Comparison of ENCODE assay signal across 15 mouse cellular contexts in the genomic region with DNA sequence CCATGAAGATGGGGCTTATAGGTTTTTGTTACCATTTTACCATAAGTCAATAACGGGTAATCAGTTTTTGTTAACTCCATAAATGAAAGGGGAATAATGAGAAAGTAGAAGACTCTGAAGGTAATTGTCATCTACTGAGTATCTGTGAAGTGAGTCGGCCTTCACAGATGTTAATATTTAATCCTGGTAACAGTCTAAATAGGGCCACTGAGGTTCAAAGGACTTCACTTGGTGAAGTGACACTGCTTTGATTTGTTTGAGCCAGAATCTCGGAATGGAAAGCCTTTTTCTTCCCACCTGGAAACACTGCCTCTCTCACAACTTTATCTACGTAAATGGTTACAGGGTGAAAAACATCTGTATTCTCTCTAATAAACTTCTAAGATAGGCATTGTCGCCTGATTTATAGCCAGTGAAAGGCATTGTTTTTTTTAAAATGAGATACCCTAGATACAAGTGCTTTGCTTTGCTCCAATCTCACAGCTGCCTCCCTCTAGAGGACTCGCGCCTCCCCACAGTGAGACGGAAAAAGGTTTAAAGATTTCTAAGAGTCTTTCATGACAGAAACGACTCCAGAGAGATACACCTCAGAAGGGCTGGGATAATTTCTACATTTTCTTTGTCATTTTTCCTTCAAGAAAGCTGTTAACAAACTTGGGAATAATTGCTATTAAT. TPM values are rescaled to one million over a fixed set of nuclear protein-coding genes. Genes with fewer than 3 reads are reported as not detected.
DNase-seq lines count a peak whose midpoint lies in the region; ATAC-seq lines count a peak whose summit lies in the region.
"Had no signal": no experiment of that assay in that cellular context is flagged by ENCODE, and none has a peak within 500 bp of the region (broad histone marks: within the 10 kb centered on the region; RNA-seq: fewer than 3 reads in every experiment).

No protein-coding gene starts in this region.

- H3K4me1 ChIP-seq in kidney, embryonic 16.5 days (ENCODE audit: insufficient read depth, low read length): peaks cover 15% of the 10 kb centered on the region
- H3K4me1 ChIP-seq in intestine, embryonic 16.5 days (ENCODE audit: control insufficient read depth, insufficient read depth, low read length): peaks cover 5% of the 10 kb centered on the region
- no peaks in the 10 kb centered on the region for H3K4me1 ChIP-seq in liver, embryonic 11.5 days (replicated peaks; ENCODE audit: control insufficient read depth, insufficient read depth, low read length)
- H3K4me1 ChIP-seq in neural tube, embryonic 15.5 days: 0 out of 2 replicates have a peak, but pooled peaks cover 3% of the 10 kb centered on the region
- no peaks in the 10 kb centered on the region for H3K4me1 ChIP-seq in forebrain, embryonic 14.5 days (ENCODE audit: control insufficient read depth, insufficient read depth, low read length)
- H3K4me1 ChIP-seq: heart, embryonic 12.5 days; hindbrain, embryonic 12.5 days; limb, embryonic 15.5 days; midbrain, embryonic 15.5 days had no signal

- peak overlapping the region; percentile 20 for H3K4me3 ChIP-seq in kidney, embryonic 16.5 days (ENCODE audit: low read length)
- 0 out of 2 replicates have a peak overlapping the region, but pooled peaks have one; percentile 5 for H3K4me3 ChIP-seq in intestine, embryonic 16.5 days (ENCODE audit: low read length)
- H3K4me3 ChIP-seq in liver, embryonic 11.5 days (ENCODE audit: low read depth, low read length): no peak overlapping the region
- H3K4me3 ChIP-seq in neural tube, embryonic 15.5 days (replicated peaks): no peak overlapping the region
- H3K4me3 ChIP-seq in forebrain, embryonic 14.5 days (ENCODE audit: low read depth, low read length): no peak overlapping the region
- H3K4me3 ChIP-seq: heart, embryonic 12.5 days; hindbrain, embryonic 12.5 days; limb, embryonic 15.5 days; midbrain, embryonic 15.5 days; myocyte had no signal

- 24% methylated on average over 9 of the region's 9 CpGs for WGBS in kidney, embryonic 16.5 days
- WGBS in intestine, embryonic 16.5 days: 36% methylated on average over 9 of the region's 9 CpGs
- WGBS in liver, embryonic 11.5 days: 53% methylated on average over 9 of the region's 9 CpGs
- WGBS in neural tube, embryonic 15.5 days: 31% methylated on average over 9 of the region's 9 CpGs
- WGBS in forebrain, embryonic 14.5 days: 68% methylated on average over 9 of the region's 9 CpGs

- peak overlapping the region; percentile 66 for H3K27ac ChIP-seq in kidney, embryonic 16.5 days (ENCODE audit: low read length)
- peak overlapping the region; percentile 72 for H3K27ac ChIP-seq in intestine, embryonic 16.5 days (ENCODE audit: low read length)
- peak overlapping the region; percentile 55 for H3K27ac ChIP-seq in liver, embryonic 11.5 days (ENCODE audit: low read depth, low read length)
- no peak overlapping the region for H3K27ac ChIP-seq in neural tube, embryonic 15.5 days (replicated peaks)
- no peak overlapping the region for H3K27ac ChIP-seq in forebrain, embryonic 14.5 days (ENCODE audit: low read depth, low read length)
- H3K27ac ChIP-seq: hindbrain, embryonic 12.5 days; limb, embryonic 15.5 days; midbrain, embryonic 15.5 days had no signal

- DNase-seq in kidney, postnatal 10 days: no peak
- DNase-seq in liver, embryonic 11.5 days (ENCODE audit: low spot score): no peak
- DNase-seq in forebrain, embryonic 14.5 days (ENCODE audit: low spot score): no peak
- no peak for DNase-seq in urinary bladder, postnatal 14 days (ENCODE audit: low spot score)
- DNase-seq: adrenal gland, adult 8-10 months; heart, adult 11 months; heart, postnatal 14 days had no signal

- peak; percentile 68; the same call in 1 of the 2 replicates for ATAC-seq in kidney, embryonic 16.5 days (ENCODE audit: low FRiP score, low TSS enrichment)
- ATAC-seq in intestine, embryonic 16.5 days: peak; percentile 86
- no peak for ATAC-seq in liver, embryonic 11.5 days (replicated peaks; ENCODE audit: low FRiP score)
- ATAC-seq in neural tube, embryonic 15.5 days (ENCODE audit: low FRiP score): no peak
- no peak for ATAC-seq in forebrain, embryonic 14.5 days
- ATAC-seq: midbrain, embryonic 15.5 days had no signal

- H3K4me2 ChIP-seq in kidney, embryonic 16.5 days (replicated peaks; ENCODE audit: low read depth, low read length): peak overlapping the region; percentile 47
- peak overlapping the region; percentile 17 for H3K4me2 ChIP-seq in intestine, embryonic 16.5 days (ENCODE audit: low read depth, low read length)
- peak overlapping the region; percentile 31; the same call in 1 of the 2 replicates for H3K4me2 ChIP-seq in liver, embryonic 11.5 days
- peak overlapping the region; percentile 22 for H3K4me2 ChIP-seq in neural tube, embryonic 15.5 days
- H3K4me2 ChIP-seq in forebrain, embryonic 14.5 days (ENCODE audit: low read length): no peak overlapping the region
- H3K4me2 ChIP-seq: heart, embryonic 12.5 days; hindbrain, embryonic 12.5 days; limb, embryonic 15.5 days; midbrain, embryonic 15.5 days had no signal

- H3K36me3 ChIP-seq in kidney, embryonic 16.5 days (ENCODE audit: insufficient read depth, low read length): no peaks in the 10 kb centered on the region
- H3K36me3 ChIP-seq in intestine, embryonic 16.5 days (ENCODE audit: control insufficient read depth, insufficient read depth, low read length): no peaks in the 10 kb centered on the region
- H3K36me3 ChIP-seq in liver, embryonic 11.5 days (ENCODE audit: control insufficient read depth, insufficient read depth, low read length): no peaks in the 10 kb centered on the region
- no peaks in the 10 kb centered on the region for H3K36me3 ChIP-seq in neural tube, embryonic 15.5 days
- no peaks in the 10 kb centered on the region for H3K36me3 ChIP-seq in forebrain, embryonic 14.5 days (ENCODE audit: control insufficient read depth, insufficient read depth, low read length)
- H3K36me3 ChIP-seq: heart, embryonic 12.5 days; hindbrain, embryonic 12.5 days; limb, embryonic 15.5 days; midbrain, embryonic 15.5 days had no signal

- no peaks in the 10 kb centered on the region for H3K9me3 ChIP-seq in kidney, embryonic 16.5 days (ENCODE audit: low read length)
- no peaks in the 10 kb centered on the region for H3K9me3 ChIP-seq in intestine, embryonic 16.5 days (ENCODE audit: control insufficient read depth, low read length)
- H3K9me3 ChIP-seq in liver, embryonic 11.5 days (ENCODE audit: control insufficient read depth, low read length): no peaks in the 10 kb centered on the region
- H3K9me3 ChIP-seq in neural tube, embryonic 15.5 days (replicated peaks): no peaks in the 10 kb centered on the region
- H3K9me3 ChIP-seq in forebrain, embryonic 14.5 days (replicated peaks; ENCODE audit: control insufficient read depth, low read length): no peaks in the 10 kb centered on the region
- H3K9me3 ChIP-seq: heart, embryonic 12.5 days; hindbrain, embryonic 12.5 days; limb, embryonic 15.5 days; midbrain, embryonic 15.5 days had no signal

- H3K27me3 ChIP-seq in kidney, embryonic 16.5 days (ENCODE audit: insufficient read depth, low read length): no peaks in the 10 kb centered on the region
- H3K27me3 ChIP-seq in intestine, embryonic 16.5 days (replicated peaks; ENCODE audit: control insufficient read depth, insufficient read depth, low read length): no peaks in the 10 kb centered on the region
- H3K27me3 ChIP-seq in liver, embryonic 11.5 days (replicated peaks; ENCODE audit: control insufficient read depth, insufficient read depth, low read length): no peaks in the 10 kb centered on the region
- H3K27me3 ChIP-seq in neural tube, embryonic 15.5 days (replicated peaks): no peaks in the 10 kb centered on the region
- no peaks in the 10 kb centered on the region for H3K27me3 ChIP-seq in forebrain, embryonic 14.5 days (replicated peaks; ENCODE audit: control insufficient read depth, insufficient read depth, low read length)
- H3K27me3 ChIP-seq: heart, embryonic 12.5 days; hindbrain, embryonic 12.5 days; limb, embryonic 15.5 days; midbrain, embryonic 15.5 days had no signal

- 0 out of 2 replicates have a peak overlapping the region, but pooled peaks have one; percentile 16 for H3K9ac ChIP-seq in kidney, embryonic 16.5 days (replicated peaks; ENCODE audit: low read length)
- no peak overlapping the region for H3K9ac ChIP-seq in intestine, embryonic 16.5 days (ENCODE audit: low read depth, low read length)
- H3K9ac ChIP-seq in liver, embryonic 11.5 days (ENCODE audit: low read depth, low read length): no peak overlapping the region
- no peak overlapping the region for H3K9ac ChIP-seq in neural tube, embryonic 15.5 days (replicated peaks)
- no peak overlapping the region for H3K9ac ChIP-seq in forebrain, embryonic 14.5 days (ENCODE audit: low read length)
- H3K9ac ChIP-seq: heart, embryonic 12.5 days; hindbrain, embryonic 12.5 days; limb, embryonic 15.5 days; midbrain, embryonic 15.5 days had no signal

RNA-seq across cellular contexts. Expression of a gene that starts 31.3 kb away (rescaled TPM):
- polyA plus RNA-seq in kidney, embryonic 16.5 days (2015; fragmentation: Nextera tagmentation; extraction: Ambion mirVana): 41.4 and 47.1 TPM in 2 replicates
- 29.6 and 32.7 TPM in 2 replicates for polyA plus RNA-seq in intestine, embryonic 16.5 days (2015; fragmentation: Nextera tagmentation; extraction: Ambion mirVana)
- polyA plus RNA-seq in liver, embryonic 11.5 days (2014; fragmentation: Nextera tagmentation; extraction: Ambion mirVana): 87.7 and 98.8 TPM in 2 replicates
- polyA plus RNA-seq in neural tube, embryonic 15.5 days (2015; fragmentation: Nextera tagmentation; extraction: Ambion mirVana): 41.8 and 50.2 TPM in 2 replicates
- polyA plus RNA-seq in forebrain, embryonic 14.5 days (2014; fragmentation: Nextera tagmentation; extraction: Ambion mirVana): 93.7 and 94.7 TPM in 2 replicates

Comparison
In these comparisons a context has a peak if more than half of its experiments do, and no peak if none do; other contexts are left out.
1. ATAC-seq: peak in kidney, embryonic 16.5 days (single experiment) and intestine, embryonic 16.5 days (single experiment); none in liver, embryonic 11.5 days (single experiment), neural tube, embryonic 15.5 days (single experiment) and forebrain, embryonic 14.5 days (single experiment).
2. H3K27ac ChIP-seq: peak in kidney, embryonic 16.5 days (single experiment), intestine, embryonic 16.5 days (single experiment) and liver, embryonic 11.5 days (single experiment); none in neural tube, embryonic 15.5 days (single experiment) and forebrain, embryonic 14.5 days (single experiment).
3. H3K4me3 ChIP-seq: peak in kidney, embryonic 16.5 days (single experiment) and intestine, embryonic 16.5 days (single experiment); none in liver, embryonic 11.5 days (single experiment), neural tube, embryonic 15.5 days (single experiment) and forebrain, embryonic 14.5 days (single experiment).